Mouse (Mus musculus): ENCODE data around the gene Arap2. TPM values are rescaled to one million over a fixed set of nuclear protein-coding genes. Genes with fewer than 3 reads are reported as not detected.
"Not testable (repeated sequence)": the region's sequence is repeated elsewhere in the genome, so short reads cannot be mapped to it uniquely, and the experiment has no call there.

Gene Arap2
- total RNA-seq, 2 experiments from 2014 or later = 68.1 to 72.9 TPM

GRCm38 (mm10) chr5:62748168-62748567, 17.8 kb downstream of the Arap2 start:
- no peak for DNase-seq (ENCODE audit: low spot score in 2 of 2)
- intact Hi-C loops (cut with DNase I) = no loop called here

- intact Hi-C loops (cut with DNase I) = no loop called here
- DNase-seq (ENCODE audit: low spot score in 2 of 2) = no peak
Measured at GRCm38 (mm10) chr5:62743220-62743922, 22.6 kb downstream of the Arap2 start.

- intact Hi-C loops (cut with DNase I) = no loop called here
- no peak for DNase-seq (ENCODE audit: low spot score in 2 of 2)
Measured at GRCm38 (mm10) chr5:62739451-62740415, 26.2 kb downstream of the Arap2 start.

- peak in 1 of 2 experiments; percentile 50 for DNase-seq (ENCODE audit: low spot score in 2 of 2)
- intact Hi-C loops (cut with DNase I) = not testable (repeated sequence)
Measured at GRCm38 (mm10) chr5:62730573-62730972, 35.4 kb downstream of the Arap2 start.

- intact Hi-C loops (cut with DNase I) = no loop called here
- no peak for DNase-seq (ENCODE audit: low spot score in 2 of 2)
Measured at GRCm38 (mm10) chr5:62725551-62725950, 40.4 kb downstream of the Arap2 start.

- intact Hi-C loops (cut with DNase I) = no loop called here
- no peak for DNase-seq (ENCODE audit: low spot score in 2 of 2)
Measured at GRCm38 (mm10) chr5:62723261-62724105, 42.5 kb downstream of the Arap2 start.

- no peak for DNase-seq (ENCODE audit: low spot score in 2 of 2)
- intact Hi-C loops (cut with DNase I) = no loop called here
Measured at GRCm38 (mm10) chr5:62716468-62716867, 49.5 kb downstream of the Arap2 start.

GRCm38 (mm10) chr5:62715977-62716376, 50.0 kb downstream of the Arap2 start:
- intact Hi-C loops (cut with DNase I) = no loop called here
- DNase-seq (ENCODE audit: low spot score in 2 of 2) = peak in 1 of 2 experiments; percentile 32

- DNase-seq (ENCODE audit: low spot score in 2 of 2) = no peak
- intact Hi-C loops (cut with DNase I) = no loop called here
Measured at GRCm38 (mm10) chr5:62715436-62715835, 50.5 kb downstream of the Arap2 start.

- intact Hi-C loops (cut with DNase I) = no loop called here
Measured at GRCm38 (mm10) chr5:62710955-62711354, 55.0 kb downstream of the Arap2 start.

GRCm38 (mm10) chr5:62706900-62707299, 59.1 kb downstream of the Arap2 start:
- DNase-seq (ENCODE audit: low spot score in 2 of 2) = peak; percentile 62 to 82
- intact Hi-C loops (cut with DNase I) = no loop called here

More at GRCm38 (mm10) chr5:62710955-62711354, 55.0 kb downstream of the Arap2 start:
- DNase-seq (ENCODE audit: low spot score in 2 of 2) = no peak

- intact Hi-C loops (cut with DNase I) = no loop called here
- DNase-seq (ENCODE audit: low spot score in 2 of 2) = no peak
Measured at GRCm38 (mm10) chr5:62689965-62690364, 76.0 kb downstream of the Arap2 start.

- peak in 1 of 2 experiments; percentile 69 for DNase-seq (ENCODE audit: low spot score in 2 of 2)
- intact Hi-C loops (cut with DNase I) = no loop called here
Measured at GRCm38 (mm10) chr5:62683751-62684150, 82.2 kb downstream of the Arap2 start.

- no peak for DNase-seq (ENCODE audit: low spot score in 2 of 2)
- intact Hi-C loops (cut with DNase I) = no loop called here
Measured at GRCm38 (mm10) chr5:62683207-62683606, 82.8 kb downstream of the Arap2 start.

GRCm38 (mm10) chr5:62677390-62677789, 88.6 kb downstream of the Arap2 start:
- peak in 1 of 2 experiments; percentile 40 for DNase-seq (ENCODE audit: low spot score in 2 of 2)
- intact Hi-C loops (cut with DNase I) = no loop called here

GRCm38 (mm10) chr5:62672736-62673436, 93.1 kb downstream of the Arap2 start:
- DNase-seq (ENCODE audit: low spot score in 2 of 2) = no peak
- intact Hi-C loops (cut with DNase I) = no loop called here

- DNase-seq (ENCODE audit: low spot score in 2 of 2) = no peak
- intact Hi-C loops (cut with DNase I) = no loop called here
Measured at GRCm38 (mm10) chr5:62665329-62665728, 100.6 kb downstream of the Arap2 start.

GRCm38 (mm10) chr5:62664847-62665246, 101.1 kb downstream of the Arap2 start:
- DNase-seq (ENCODE audit: low spot score in 2 of 2) = no peak
- intact Hi-C loops (cut with DNase I) = no loop called here

- DNase-seq (ENCODE audit: low spot score in 2 of 2) = peak in 1 of 2 experiments; percentile 73
- intact Hi-C loops (cut with DNase I) = no loop called here
Measured at GRCm38 (mm10) chr5:62663206-62663605, 102.8 kb downstream of the Arap2 start.
